Mouse (Mus musculus) left cerebral cortex, postnatal 25 days (tissue): ENCODE data around the gene Hoxd11. TPM values are rescaled to one million over a fixed set of nuclear protein-coding genes. Genes with fewer than 3 reads are reported as not detected.

Experiments
- DNase-seq, 2 experiments: peaks; one replicate each; pipeline ENCODE4 v3.0.0; 2022; ENCODE audit warnings: low spot score in 2 of 2, mixed read lengths in 1 of 2
- intact Hi-C: fragments of 180-260 bp; cut with DNase I; formaldehyde crosslinking; loops from one replicate; pipeline ENCODE4 v1.15.1; 2025
- total RNA-seq, 2 experiments: library from RNA; stranded (reverse); gene quantifications; 2 replicates each; pipeline ENCODE4 v1.2.3; 2021

Gene Hoxd11
- total RNA-seq, 2 experiments from 2014 or later, result not detected

DNA sequence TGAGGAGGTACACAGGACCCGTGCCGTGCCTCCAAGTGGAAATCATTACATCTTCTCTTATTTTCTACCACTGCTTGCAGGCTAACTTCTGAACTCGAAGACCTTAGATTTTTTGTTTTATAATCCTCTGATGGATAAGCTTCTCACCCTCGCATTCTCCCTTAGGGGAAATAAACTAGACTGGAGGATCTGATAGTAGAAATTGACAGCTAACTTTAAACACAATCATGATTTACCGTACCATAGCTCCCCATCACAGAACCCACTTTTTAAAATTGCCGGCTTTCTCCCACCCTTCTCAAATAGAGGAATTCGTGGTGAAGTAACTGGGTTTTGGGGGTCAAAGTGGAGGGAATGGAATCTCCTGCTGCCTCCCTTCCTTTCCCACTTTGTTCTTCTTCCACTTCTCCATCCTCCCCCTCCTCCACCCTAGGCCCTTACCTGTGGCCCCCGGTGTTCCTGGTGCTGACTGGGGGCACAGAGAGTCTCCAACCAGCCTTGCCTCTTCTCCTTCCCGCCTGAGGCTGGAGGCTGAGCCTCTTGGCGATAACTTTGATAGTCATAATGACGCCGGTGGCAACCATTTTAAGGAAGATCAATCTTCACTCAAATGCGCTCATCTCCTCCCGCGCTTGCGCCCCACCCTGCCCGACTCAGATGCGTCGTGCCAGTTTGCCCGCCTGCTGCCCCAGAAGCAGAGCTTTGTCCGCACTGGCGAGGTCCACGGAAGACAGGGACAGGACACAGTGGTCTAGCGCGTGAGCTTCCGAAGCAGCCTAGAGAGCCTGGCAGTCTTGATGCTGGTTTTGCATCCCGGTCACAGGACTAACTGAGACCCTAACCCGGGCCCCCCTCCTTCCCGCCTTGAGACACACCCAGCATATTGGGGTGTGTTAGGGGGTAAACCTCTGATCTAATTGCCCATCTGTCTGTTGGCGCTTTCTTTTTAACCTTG, 18.7 kb upstream of the Hoxd11 start:
- no peak for DNase-seq
- intact Hi-C loops, result loop anchor here (2.0 to 10.0 kb wide), 3 partner anchors 594 to 886 kb away; partner anchors contain the start of gene Chn1

DNA sequence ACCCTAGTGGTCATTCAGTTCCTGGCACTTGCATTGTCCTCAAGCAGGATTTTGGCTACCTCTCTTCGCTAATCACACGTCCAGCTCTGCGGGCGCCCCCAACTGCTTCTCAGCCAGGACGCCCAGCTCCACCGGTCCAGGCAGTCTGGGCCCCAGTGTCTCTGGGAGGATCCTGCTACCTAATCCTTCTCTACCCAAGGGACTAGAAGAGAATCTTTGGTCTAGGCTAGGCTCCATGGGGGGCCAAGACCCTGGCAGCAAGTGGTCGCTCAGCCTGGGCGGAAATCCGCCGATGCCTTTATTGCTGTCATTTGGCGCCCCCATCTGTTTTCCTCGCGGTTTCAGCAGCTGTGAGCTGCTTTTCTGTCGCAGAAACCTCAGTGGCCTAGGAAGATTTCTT, 17.7 kb upstream of the Hoxd11 start:
- intact Hi-C loops, result loop anchor here (2.0 to 10.0 kb wide), 5 partner anchors 361 to 887 kb away; partner anchors contain the start of gene Chn1
- DNase-seq, result peak in 1 of 2 experiments; percentile 53

DNA sequence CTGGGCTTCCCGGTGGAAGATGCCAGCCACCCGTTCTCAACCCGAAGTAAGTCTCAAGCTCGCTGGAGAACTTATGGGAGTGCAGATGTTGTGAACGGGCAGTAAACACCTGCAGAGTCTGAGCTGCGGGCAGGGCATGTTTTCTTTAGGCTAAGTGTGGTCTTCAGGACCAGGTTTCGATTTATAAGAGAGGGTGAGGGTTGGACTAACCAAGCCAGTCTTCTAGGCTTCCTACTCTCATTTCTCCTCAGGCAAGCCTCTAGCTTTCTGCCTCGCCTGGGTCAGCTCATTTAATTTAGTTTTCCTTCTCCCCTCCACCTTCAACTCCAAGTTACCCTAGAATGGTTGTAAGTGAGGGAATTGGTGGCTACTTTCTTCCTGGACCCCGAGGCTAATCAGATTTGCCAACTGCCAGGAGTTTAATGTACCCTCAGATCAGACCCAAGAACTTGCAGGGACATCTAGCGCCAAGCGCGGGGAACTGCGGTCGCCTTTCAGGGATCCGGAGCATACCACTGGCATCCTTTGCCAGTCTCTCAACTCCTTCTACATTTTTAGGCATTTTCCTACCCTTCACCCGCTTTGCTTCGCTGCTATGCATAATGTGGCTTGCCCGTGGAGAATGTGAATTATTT, 15.9 kb upstream of the Hoxd11 start:
- intact Hi-C loops, result loop anchor here (1.0 to 10.0 kb wide), 5 partner anchors 363 to 889 kb away; partner anchors contain the start of gene Chn1
- peak; percentile 50 to 79 for DNase-seq

DNA sequence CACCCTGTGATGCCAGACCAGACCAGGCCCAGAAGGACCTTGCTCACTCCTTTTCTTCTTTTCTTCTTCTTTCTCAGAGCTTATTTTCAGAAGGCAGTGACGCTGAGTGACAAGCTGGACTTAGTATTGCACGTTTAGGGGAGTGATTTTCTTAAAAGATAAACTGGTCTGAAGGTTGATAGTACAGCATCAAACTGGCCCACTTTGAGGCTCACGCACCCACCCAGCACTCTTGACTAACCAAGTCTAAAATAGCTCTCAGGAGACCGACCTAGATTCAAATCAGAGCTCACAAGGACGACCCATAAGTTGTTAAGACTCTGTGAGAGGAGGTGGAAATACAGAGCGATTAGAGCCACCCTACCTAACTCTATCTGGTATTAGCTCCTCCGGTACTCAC, 12.9 kb upstream of the Hoxd11 start:
- no peak for DNase-seq
- intact Hi-C loops, result loop anchor here (10.0 kb wide), 1 partner anchor 892 kb away; the partner anchor contains the start of gene Chn1

DNA sequence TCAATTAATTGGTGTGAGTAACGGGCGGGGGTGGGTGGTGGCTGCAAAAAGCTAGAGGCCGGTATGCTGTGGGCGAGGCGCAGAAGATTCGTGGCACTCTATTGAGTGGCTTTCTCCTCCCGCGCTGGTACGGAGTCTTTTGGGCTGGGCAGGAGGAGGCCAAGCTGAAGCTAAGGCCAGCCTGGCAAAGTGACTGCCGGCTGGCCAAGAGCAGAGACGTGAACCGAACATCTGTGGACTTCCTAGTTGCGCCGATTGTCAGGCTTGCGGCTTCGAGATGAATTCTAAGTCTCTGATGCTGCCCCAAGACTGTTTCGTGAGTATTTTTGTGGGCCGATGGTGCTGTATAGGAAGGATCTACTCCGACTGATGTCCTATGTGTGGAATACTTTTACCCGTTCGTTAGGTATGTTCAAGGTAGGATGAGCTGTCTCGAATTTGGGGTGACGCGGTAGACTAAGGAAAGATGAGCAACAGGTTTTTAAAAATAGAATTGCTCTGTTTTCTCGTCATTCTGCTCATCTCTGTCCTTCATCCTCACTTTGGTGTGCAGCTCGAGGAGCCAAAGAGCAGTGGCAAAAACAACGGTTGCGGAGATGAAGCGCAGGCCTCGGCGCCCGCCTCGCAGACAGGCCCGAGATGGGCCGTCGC, 12.0 kb upstream of the Hoxd11 start:
- intact Hi-C loops, result loop anchor here (10.0 kb wide), 1 partner anchor 893 kb away; the partner anchor contains the start of gene Chn1
- no peak for DNase-seq

DNA sequence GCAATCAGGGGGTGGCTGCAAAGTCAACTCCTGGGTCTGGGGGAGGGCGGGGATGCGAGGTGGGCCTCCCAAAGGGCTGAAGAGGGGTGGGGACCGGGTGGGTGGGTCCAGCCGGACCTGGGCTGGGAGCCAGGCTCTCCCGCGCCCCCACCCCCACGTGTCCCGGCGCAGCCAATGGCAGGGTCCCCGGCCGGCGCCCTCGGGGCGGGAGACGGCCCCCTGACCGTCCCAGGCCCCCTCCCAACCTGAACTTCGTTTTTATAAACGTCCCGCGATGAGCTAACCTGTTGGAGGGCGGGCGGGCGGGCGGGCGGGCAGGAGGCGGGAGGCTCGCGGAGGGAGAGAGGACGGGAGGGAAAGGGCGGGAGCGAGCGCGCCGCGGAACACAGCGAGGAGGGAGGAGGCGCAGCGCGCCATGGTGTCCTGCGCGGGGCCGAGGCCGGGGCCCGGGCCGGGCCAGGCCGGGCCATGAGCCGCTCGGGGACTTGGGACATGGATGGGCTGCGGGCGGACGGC, 11.5 kb upstream of the Hoxd11 start, which contains the start of gene Hoxd13:
Gene Hoxd13 (plus strand): TSS at position 469 of the 516 bp plus-strand sequence.
- intact Hi-C loops, result loop anchor here (10.0 kb wide), 1 partner anchor 893 kb away; the partner anchor contains the start of gene Chn1
- DNase-seq, result no peak

DNA sequence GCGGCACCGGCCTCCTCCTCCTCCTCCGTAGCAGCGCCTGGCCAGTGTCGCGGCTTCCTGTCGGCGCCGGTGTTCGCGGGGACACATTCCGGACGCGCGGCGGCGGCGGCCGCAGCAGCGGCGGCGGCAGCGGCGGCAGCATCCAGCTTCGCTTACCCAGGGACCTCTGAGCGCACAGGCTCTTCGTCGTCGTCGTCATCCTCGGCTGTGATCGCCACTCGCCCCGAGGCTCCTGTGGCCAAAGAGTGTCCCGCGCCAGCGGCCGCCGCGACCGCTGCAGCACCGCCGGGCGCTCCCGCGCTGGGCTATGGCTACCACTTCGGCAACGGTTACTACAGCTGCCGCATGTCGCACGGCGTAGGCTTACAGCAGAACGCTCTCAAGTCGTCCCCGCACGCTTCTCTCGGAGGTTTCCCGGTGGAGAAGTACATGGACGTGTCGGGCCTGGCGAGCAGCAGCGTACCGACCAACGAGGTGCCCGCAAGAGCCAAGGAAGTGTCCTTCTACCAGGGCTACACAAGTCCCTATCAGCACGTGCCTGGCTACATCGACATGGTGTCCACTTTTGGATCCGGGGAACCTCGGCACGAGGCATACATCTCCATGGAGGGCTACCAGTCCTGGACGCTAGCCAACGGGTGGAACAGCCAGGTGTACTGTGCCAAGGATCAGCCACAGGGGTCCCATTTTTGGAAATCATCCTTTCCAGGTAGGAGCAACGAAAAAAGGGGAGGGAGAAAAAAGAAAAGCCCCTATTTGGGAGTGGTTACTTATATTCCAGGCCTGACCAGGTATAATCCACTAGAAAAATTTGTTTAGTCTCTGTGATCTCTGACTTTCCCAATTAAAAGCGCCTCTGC, 10.8 kb upstream of the Hoxd11 start:
- intact Hi-C loops, result loop anchor here (10.0 kb wide), 1 partner anchor 894 kb away; the partner anchor contains the start of gene Chn1

DNA sequence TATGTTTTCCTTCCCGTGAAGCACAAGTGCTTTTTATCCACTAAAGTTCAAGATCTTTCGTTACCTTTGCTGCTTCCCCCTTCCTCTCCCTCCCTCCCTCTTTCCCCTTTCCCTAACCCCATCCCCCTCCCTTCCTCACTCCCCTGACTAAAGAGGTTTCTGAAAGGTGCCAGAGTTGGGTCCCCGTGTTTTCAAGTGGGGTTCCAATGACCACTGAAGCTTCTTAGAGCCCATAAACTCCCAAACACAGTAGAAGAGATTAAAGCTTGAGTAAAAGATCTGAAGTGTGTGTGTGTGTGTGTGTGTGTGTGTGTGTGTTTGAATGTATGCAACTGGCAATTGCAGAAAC, 10.2 kb upstream of the Hoxd11 start:
- no peak for DNase-seq
- intact Hi-C loops, result loop anchor here (10.0 kb wide), 1 partner anchor 894 kb away; the partner anchor contains the start of gene Chn1

More for the DNA sequence above, 10.8 kb upstream of the Hoxd11 start:
- DNase-seq, result no peak

DNA sequence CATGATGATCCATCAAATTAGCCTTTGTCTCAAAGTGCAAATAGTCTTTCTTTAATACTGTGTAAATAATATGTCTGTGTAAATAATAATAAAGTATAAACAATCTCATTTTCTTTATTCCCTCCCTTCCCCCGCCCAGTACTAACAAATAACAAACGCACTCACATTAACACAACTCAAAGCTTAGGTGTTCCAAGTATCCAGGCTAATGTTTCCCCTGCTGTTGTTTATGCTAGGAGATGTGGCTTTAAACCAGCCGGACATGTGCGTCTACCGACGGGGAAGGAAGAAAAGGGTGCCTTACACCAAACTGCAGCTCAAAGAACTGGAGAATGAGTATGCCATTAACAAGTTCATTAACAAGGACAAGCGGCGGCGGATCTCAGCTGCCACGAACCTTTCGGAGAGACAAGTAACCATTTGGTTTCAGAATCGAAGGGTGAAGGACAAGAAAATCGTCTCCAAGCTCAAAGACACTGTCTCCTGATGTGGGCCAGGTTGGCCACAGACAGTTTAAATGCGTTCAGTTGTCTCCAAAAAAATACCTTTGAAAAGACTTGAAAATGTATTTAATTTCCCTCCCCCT, 9.6 kb upstream of the Hoxd11 start:
- DNase-seq, result no peak
- intact Hi-C loops, result loop anchor here (5.0 to 10.0 kb wide), 3 partner anchors 895 to 1392 kb away; partner anchors contain the start of gene Chn1

DNA sequence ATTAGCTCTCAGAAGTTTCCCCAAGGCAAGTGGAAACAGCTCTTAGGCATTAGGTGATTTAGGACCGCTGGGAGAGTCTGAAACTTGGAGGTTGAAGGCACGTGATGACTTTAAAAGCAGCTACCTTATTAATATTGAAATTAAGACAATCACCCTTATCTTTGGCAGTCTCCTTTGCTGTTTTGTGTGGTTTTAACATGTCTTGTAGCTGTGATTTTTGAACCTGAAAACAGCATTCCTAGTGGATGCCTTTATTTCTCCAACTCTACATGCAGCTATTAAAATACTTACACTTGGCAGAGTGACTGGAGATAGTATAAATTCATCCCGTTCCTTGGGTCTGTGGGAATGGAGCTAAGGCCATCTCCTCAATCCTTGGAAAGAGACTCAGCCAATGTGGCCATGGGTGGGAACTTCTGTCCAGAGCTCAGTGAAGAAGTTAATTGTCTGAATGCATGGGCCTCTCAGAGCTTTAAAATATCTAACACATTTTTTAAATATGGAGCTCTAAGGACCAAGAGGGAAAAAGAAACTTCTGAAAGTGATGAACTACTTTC, 8.6 kb upstream of the Hoxd11 start:
- intact Hi-C loops, result loop anchor here (5.0 kb wide), 2 partner anchors 1103 to 1393 kb away; no protein-coding TSS in a partner anchor

DNA sequence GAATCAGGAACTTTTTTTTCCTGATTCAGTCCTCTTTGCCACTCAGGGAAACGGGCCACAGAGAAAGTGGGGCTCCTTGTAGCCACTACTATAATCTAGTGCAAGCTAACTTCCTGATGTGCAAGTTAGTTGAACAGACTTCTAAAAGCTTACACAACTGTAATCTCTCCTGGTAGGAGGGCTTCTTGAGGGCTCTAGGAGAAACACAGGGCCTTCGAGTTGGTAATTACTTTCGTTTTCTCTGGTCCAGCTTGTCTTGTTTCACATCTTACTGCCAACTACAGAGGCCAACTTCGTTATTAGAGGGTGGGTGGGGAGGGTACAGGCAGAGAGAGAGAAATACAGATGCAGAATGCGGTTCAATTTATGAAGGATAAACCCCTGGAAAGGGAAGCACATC, 7.5 kb upstream of the Hoxd11 start:
- intact Hi-C loops, result loop anchor here (5.0 kb wide), 2 partner anchors 1105 to 1395 kb away; no protein-coding TSS in a partner anchor
- DNase-seq, result no peak

More for the DNA sequence above, 8.6 kb upstream of the Hoxd11 start:
- DNase-seq, result no peak

DNA sequence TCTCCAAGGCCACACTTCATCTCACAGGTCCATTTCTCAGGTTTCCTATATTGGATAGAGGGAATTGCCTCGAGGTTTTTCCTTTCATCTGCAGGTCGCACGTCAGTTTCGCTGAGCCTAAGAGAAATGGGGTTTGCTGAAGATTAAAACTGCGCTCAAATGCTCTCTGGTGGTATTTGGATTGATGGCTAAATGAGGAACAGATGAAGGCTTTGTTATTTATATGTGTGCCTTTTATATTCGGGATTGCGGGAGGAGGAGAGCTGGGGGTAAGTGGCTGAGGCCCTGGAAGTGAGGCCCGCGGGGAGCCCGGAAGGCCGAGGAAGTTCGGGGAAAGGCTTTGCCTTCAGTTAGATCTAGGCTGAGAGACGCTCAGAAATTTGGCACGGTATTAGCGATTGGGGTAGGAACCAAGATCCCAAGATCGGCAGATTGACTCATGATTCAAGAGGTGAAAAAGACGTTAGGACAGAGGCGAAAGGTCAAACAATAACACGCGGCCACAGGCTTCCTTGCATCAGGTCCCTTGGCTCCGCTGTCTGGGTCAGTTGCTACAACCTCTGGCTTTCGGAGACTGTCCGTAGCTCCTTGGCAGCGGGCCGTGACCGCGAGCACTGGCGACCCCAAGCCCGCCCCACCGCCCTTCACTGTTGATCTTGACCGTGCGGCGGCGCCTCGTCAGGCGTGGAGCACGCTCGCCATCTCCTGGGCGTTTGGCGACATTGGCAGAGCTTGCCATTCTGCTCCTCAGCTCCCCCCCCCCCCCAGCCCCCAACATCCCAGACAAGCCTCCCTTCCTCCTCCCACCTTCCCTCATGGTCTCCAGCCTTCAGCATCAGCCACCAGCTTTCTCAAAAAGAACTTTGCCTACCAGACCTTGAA, 6.6 kb upstream of the Hoxd11 start:
- no peak for DNase-seq
- intact Hi-C loops, result loop anchor here (5.0 kb wide), 2 partner anchors 1105 to 1395 kb away; no protein-coding TSS in a partner anchor

DNA sequence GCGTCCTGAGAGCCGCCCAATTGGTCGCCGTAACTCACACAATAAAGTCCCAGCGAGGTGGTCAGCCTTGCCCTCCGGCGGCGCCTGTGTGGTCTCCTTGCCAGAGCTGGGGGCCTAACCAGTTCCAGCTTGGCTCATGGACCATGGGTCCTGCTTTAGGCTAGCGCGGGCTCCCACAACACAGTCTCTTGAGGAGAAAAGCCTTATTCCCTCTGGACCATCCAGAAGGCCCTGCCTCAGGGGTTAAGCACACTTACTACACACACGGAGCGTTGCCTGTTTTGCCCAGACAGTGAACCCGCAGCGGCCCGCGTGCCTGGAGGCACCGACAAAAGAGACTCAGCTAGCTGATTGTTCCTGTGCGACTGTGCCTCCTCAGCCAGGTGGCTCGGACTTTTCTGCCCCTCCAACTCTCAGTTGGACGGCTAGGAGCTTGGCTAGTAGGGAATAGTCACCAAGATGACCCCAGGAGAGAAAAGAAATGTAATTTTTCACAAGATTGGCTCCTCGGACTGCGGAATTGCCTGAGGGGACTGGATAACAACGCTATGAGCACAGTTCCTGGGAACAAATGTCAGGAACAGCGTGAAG, 5.4 kb upstream of the Hoxd11 start:
- no peak for DNase-seq
- intact Hi-C loops, result loop anchor here (5.0 kb wide), 2 partner anchors 1107 to 1397 kb away; no protein-coding TSS in a partner anchor

DNA sequence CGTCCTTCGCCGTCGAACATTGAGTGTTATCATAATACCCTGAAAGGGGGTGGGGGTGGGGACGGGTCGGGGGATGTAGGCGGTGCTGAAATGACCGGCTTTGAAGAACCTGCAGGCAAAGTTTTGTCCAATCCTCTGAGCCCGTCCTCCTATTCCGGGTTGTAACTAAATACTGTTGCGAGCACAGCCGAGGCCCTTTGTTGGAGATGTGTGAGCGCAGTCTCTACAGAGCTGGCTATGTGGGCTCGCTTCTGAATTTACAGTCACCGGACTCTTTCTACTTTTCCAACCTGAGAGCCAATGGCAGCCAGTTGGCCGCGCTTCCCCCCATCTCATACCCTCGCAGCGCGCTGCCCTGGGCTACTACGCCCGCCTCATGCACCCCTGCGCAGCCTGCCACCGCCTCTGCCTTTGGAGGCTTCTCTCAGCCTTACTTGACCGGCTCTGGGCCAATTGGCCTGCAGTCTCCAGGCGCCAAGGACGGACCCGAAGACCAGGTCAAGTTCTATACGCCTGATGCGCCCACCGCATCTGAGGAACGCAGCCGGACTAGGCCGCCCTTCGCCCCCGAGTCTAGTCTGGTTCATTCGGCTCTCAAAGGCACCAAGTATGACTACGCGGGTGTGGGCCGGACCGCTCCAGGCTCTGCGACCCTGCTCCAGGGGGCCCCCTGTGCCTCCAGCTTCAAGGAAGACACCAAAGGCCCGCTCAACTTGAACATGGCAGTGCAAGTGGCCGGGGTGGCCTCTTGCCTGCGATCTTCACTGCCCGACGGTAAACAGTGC, 4.3 kb upstream of the Hoxd11 start, which contains the start of gene Hoxd12:
Gene Hoxd12 (plus strand): TSS at position 133 of the 785 bp plus-strand sequence.
- intact Hi-C loops, result loop anchor here (5.0 kb wide), 2 partner anchors 1108 to 1398 kb away; no protein-coding TSS in a partner anchor
- no peak for DNase-seq

DNA sequence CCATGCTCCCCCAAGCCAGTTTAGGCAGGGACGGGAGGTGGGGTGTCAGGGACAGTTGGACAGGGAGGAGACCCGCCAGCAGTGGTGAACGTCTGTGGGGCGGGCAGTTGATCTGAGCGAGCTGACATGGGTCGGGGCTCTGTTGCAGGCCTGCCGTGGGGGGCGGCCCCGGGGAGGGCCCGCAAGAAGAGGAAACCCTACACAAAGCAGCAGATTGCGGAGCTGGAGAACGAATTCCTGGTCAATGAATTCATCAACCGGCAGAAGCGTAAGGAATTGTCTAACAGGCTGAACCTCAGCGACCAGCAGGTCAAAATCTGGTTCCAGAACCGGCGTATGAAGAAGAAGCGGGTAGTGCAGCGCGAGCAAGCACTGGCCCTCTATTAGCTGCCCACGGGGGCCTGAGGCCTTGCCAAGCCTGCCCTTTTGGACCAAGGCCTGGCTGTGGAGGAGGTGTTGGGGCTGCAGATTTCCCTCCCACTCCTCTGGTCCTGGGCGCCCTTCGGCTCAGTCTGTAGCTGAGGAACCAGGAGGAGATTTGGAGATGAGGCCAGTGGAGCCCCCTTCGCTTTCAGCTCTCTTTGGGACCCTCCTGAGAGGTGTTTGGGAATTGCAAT, 3.6 kb upstream of the Hoxd11 start:
- intact Hi-C loops, result no loop called here

More for the DNA sequence above, 3.6 kb upstream of the Hoxd11 start:
- no peak for DNase-seq
